Mouse (Mus musculus) liver, embryonic 15.5 days (tissue): ENCODE data around the gene Chst15. TPM values are rescaled to one million over a fixed set of nuclear protein-coding genes. Genes with fewer than 3 reads are reported as not detected.

Source experiments
- ATAC-seq: fragments of 200-750 bp; cut with Nextera tagmentation; 2 replicates; pipeline ENCODE4 v1.8.0; 2017; ENCODE audit warnings: moderate number of reproducible peaks, mild to moderate bottlenecking, moderate library complexity; ENCODE audit not compliant: insufficient read depth
- H3K27ac ChIP-seq: fragments of 300-500 bp; sonication (generic); replicated peaks from 2 replicates; pipeline ENCODE4 v1.5.1; 2015; ENCODE audit warnings: mild to moderate bottlenecking, inconsistent platforms
- H3K27me3 ChIP-seq: fragments of 300-500 bp; sonication (generic); 2 replicates; pipeline ENCODE4 v1.6.1; 2015; ENCODE audit warnings: mild to moderate bottlenecking, inconsistent platforms
- H3K36me3 ChIP-seq: fragments of 300-500 bp; sonication (generic); replicated peaks from 2 replicates; pipeline ENCODE4 v1.6.1; 2015; ENCODE audit warnings: moderate library complexity, mild to moderate bottlenecking, inconsistent platforms
- H3K4me1 ChIP-seq: fragments of 300-500 bp; sonication (generic); replicated peaks from 2 replicates; pipeline ENCODE4 v1.6.1; 2015; ENCODE audit warnings: inconsistent platforms
- H3K4me2 ChIP-seq: fragments of 300-500 bp; sonication (generic); 2 replicates; pipeline ENCODE4 v1.6.1; 2015; ENCODE audit warnings: moderate library complexity, mild to moderate bottlenecking, inconsistent platforms
- H3K4me3 ChIP-seq: fragments of 300-500 bp; sonication (generic); replicated peaks from 2 replicates; pipeline ENCODE4 v1.5.1; 2015; ENCODE audit warnings: mild to moderate bottlenecking, inconsistent platforms
- H3K9ac ChIP-seq: fragments of 300-500 bp; sonication (generic); 2 replicates; pipeline ENCODE4 v1.6.1; 2015; ENCODE audit warnings: moderate library complexity, mild to moderate bottlenecking, inconsistent platforms
- H3K9me3 ChIP-seq: fragments of 300-500 bp; sonication (generic); replicated peaks from 2 replicates; pipeline ENCODE4 v1.6.1; 2016; ENCODE audit warnings: inconsistent platforms
- WGBS: fragments of 180-500 bp; shearing (Covaris S2); methylation state at CpG from one replicate; pipeline ENCODE4 v1.1.7; 2015; ENCODE audit warnings: mixed read lengths; ENCODE audit not compliant: insufficient replicate concordance; 5-methylcytosine and 5-hydroxymethylcytosine counted together
- polyA plus RNA-seq: library from polyadenylated mRNA; unstranded; fragments of >200 nt; fragmentation: Nextera tagmentation; extraction: Ambion mirVana; gene quantifications from 2 replicates; pipeline ENCODE4 v1.2.1, GENCODE M21; 2015

Gene Chst15
- polyA plus RNA-seq, 1 experiment from 2014 or later, result 4.5 TPM

GRCm38 (mm10) chr7:132242617-132243141 lies 74.3 kb downstream of the Chst15 start:
- Histone ChIP-seq H3K4me3 (no peak overlapping the region), H3K36me3 (peaks cover 25% of the 10 kb centered on the region), H3K9me3 (no peaks in the 10 kb centered on the region), H3K9ac (no peak overlapping the region), H3K27me3 (no peaks in the 10 kb centered on the region), H3K27ac (no peak overlapping the region), H3K4me1 (0 out of 2 replicates have a peak, but pooled peaks cover 11% of the 10 kb centered on the region), H3K4me2 (no peak overlapping the region)
- peak; percentile 47 for ATAC-seq
- WGBS, result 22% methylated on average over 4 of the region's 4 CpGs

GRCm38 (mm10) chr7:132238921-132239320 lies 78.1 kb downstream of the Chst15 start:
- 66% methylated on average over 3 of the region's 3 CpGs for WGBS
- H3K9me3 ChIP-seq, result no peaks in the 10 kb centered on the region
- H3K36me3 ChIP-seq, result peaks cover 14% of the 10 kb centered on the region
- 0 out of 2 replicates have a peak, but pooled peaks cover 11% of the 10 kb centered on the region for H3K4me1 ChIP-seq
- ATAC-seq, result no peak
- no peak overlapping the region for H3K4me2 ChIP-seq
- H3K9ac ChIP-seq, result no peak overlapping the region
- H3K4me3 ChIP-seq, result no peak overlapping the region
- H3K27ac ChIP-seq, result no peak overlapping the region
- H3K27me3 ChIP-seq, result no peaks in the 10 kb centered on the region

GRCm38 (mm10) chr7:132237191-132237590 lies 79.8 kb downstream of the Chst15 start:
- Histone ChIP-seq H3K27ac (no peak overlapping the region), H3K27me3 (no peaks in the 10 kb centered on the region), H3K9ac (no peak overlapping the region), H3K4me3 (no peak overlapping the region), H3K9me3 (no peaks in the 10 kb centered on the region), H3K4me2 (no peak overlapping the region), H3K4me1 (0 out of 2 replicates have a peak, but pooled peaks cover under 1% of the 10 kb centered on the region), H3K36me3 (peaks cover 13% of the 10 kb centered on the region)
- 57% methylated on average over 4 of the region's 4 CpGs for WGBS
- no peak for ATAC-seq

- no peak overlapping the region for H3K4me3 ChIP-seq
- no peaks in the 10 kb centered on the region for H3K27me3 ChIP-seq
- WGBS, result 78% methylated on average over 8 of the region's 8 CpGs
- H3K4me1 ChIP-seq, result no peaks in the 10 kb centered on the region
- H3K27ac ChIP-seq, result no peak overlapping the region
- ATAC-seq, result no peak
- H3K36me3 ChIP-seq, result peaks cover 9% of the 10 kb centered on the region
- H3K9ac ChIP-seq, result no peak overlapping the region
- H3K9me3 ChIP-seq, result no peaks in the 10 kb centered on the region
- no peak overlapping the region for H3K4me2 ChIP-seq
Observed at GRCm38 (mm10) chr7:132236789-132237188, 80.2 kb downstream of the Chst15 start.

GRCm38 (mm10) chr7:132234250-132234649 lies 82.8 kb downstream of the Chst15 start:
- Histone ChIP-seq H3K27me3 (no peaks in the 10 kb centered on the region), H3K4me3 (no peak overlapping the region), H3K4me1 (no peaks in the 10 kb centered on the region), H3K9ac (no peak overlapping the region), H3K27ac (no peak overlapping the region), H3K9me3 (no peaks in the 10 kb centered on the region), H3K36me3 (peaks cover 6% of the 10 kb centered on the region), H3K4me2 (no peak overlapping the region)
- 71% methylated on average over 3 of the region's 3 CpGs for WGBS
- no peak for ATAC-seq

- Histone ChIP-seq H3K27me3 (no peaks in the 10 kb centered on the region), H3K27ac (no peak overlapping the region), H3K9me3 (no peaks in the 10 kb centered on the region), H3K36me3 (peaks cover 6% of the 10 kb centered on the region), H3K4me2 (no peak overlapping the region), H3K4me3 (no peak overlapping the region), H3K9ac (no peak overlapping the region), H3K4me1 (no peaks in the 10 kb centered on the region)
- 76% methylated on average over 4 of the region's 4 CpGs for WGBS
- no peak for ATAC-seq
Observed at GRCm38 (mm10) chr7:132233732-132234131, 83.3 kb downstream of the Chst15 start.

GRCm38 (mm10) chr7:132232937-132233336 lies 84.1 kb downstream of the Chst15 start:
- no peak for ATAC-seq
- Histone ChIP-seq H3K9ac (no peak overlapping the region), H3K27ac (no peak overlapping the region), H3K9me3 (no peaks in the 10 kb centered on the region), H3K36me3 (peaks cover 2% of the 10 kb centered on the region), H3K4me2 (no peak overlapping the region), H3K4me3 (no peak overlapping the region), H3K27me3 (no peaks in the 10 kb centered on the region), H3K4me1 (no peaks in the 10 kb centered on the region)
- 50% methylated on average over 2 of the region's 2 CpGs for WGBS

GRCm38 (mm10) chr7:132231476-132231875 lies 85.6 kb downstream of the Chst15 start:
- no peak overlapping the region for H3K4me2 ChIP-seq
- no peak overlapping the region for H3K4me3 ChIP-seq
- no peak overlapping the region for H3K9ac ChIP-seq
- 66% methylated on average over 3 of the region's 3 CpGs for WGBS
- no peaks in the 10 kb centered on the region for H3K27me3 ChIP-seq
- no peaks in the 10 kb centered on the region for H3K4me1 ChIP-seq
- no peak for ATAC-seq
- no peaks in the 10 kb centered on the region for H3K9me3 ChIP-seq
- H3K27ac ChIP-seq, result no peak overlapping the region
- no peaks in the 10 kb centered on the region for H3K36me3 ChIP-seq

- H3K9ac ChIP-seq, result no peak overlapping the region
- no peaks in the 10 kb centered on the region for H3K27me3 ChIP-seq
- no peaks in the 10 kb centered on the region for H3K4me1 ChIP-seq
- H3K4me2 ChIP-seq, result no peak overlapping the region
- no peak overlapping the region for H3K4me3 ChIP-seq
- no peaks in the 10 kb centered on the region for H3K9me3 ChIP-seq
- no peaks in the 10 kb centered on the region for H3K36me3 ChIP-seq
- no peak overlapping the region for H3K27ac ChIP-seq
- no peak for ATAC-seq
- WGBS, result 67% methylated on average over 3 of the region's 3 CpGs
Observed at GRCm38 (mm10) chr7:132230961-132231360, 86.1 kb downstream of the Chst15 start.

- Histone ChIP-seq H3K9me3 (no peaks in the 10 kb centered on the region), H3K36me3 (no peaks in the 10 kb centered on the region), H3K9ac (no peak overlapping the region), H3K4me3 (no peak overlapping the region), H3K4me2 (no peak overlapping the region), H3K27ac (no peak overlapping the region), H3K4me1 (no peaks in the 10 kb centered on the region), H3K27me3 (no peaks in the 10 kb centered on the region)
- no peak for ATAC-seq
- WGBS, result 67% methylated on average over 8 of the region's 8 CpGs
Observed at GRCm38 (mm10) chr7:132227075-132227640, 89.9 kb downstream of the Chst15 start.

- Histone ChIP-seq H3K9ac (no peak overlapping the region), H3K27ac (no peak overlapping the region), H3K4me2 (no peak overlapping the region), H3K4me3 (no peak overlapping the region), H3K36me3 (no peaks in the 10 kb centered on the region), H3K4me1 (no peaks in the 10 kb centered on the region), H3K9me3 (no peaks in the 10 kb centered on the region), H3K27me3 (no peaks in the 10 kb centered on the region)
- 53% methylated on average over 6 of the region's 6 CpGs for WGBS
- no peak; the same call in 1 of the 2 replicates for ATAC-seq
Observed at GRCm38 (mm10) chr7:132226379-132227074, 90.5 kb downstream of the Chst15 start.
